Mouse (Mus musculus): ENCODE results near the gene Cfap61.

Cfap61 gene

DNA sequence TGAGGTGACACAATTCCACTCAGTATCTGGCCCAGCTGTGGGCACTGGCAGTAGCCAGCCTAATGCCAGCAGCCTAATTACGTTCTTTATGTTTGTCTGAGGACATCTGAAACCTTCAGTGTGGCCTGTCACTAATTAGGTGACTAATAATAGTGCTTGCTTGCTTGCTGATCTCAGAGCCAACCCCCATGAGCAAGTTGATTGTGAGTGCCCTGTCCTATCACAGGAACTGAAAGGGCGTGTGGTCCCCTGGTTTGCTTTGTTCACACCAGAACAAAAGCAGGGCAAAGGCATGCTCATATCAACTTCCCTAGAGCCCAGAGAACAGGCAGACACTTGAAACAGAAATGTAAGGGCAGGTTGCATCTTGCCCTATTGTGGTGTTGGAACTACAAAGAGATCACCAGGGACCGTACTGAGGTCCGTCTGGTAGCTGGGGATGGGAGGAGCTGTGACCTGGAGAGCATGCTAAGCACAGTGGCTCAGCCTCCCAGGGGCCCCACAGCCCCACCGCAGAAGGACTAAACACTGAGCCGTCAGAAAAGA lies 148.8 kb downstream of the Cfap61 start:
- no peak for DNase-seq (ENCODE audit: low read depth, low spot score)

GRCm38 (mm10) chr2:146087411-146087810 lies 152.8 kb downstream of the Cfap61 start:
- no peak for DNase-seq (ENCODE audit: low read depth, low spot score)

- DNase-seq (ENCODE audit: low read depth, low spot score) = no peak
Observed at GRCm38 (mm10) chr2:146089157-146089692, 154.6 kb downstream of the Cfap61 start.

GRCm38 (mm10) chr2:146097532-146097931 lies 162.9 kb downstream of the Cfap61 start:
- no peak for DNase-seq (ENCODE audit: low read depth, low spot score)

- no peak for DNase-seq (ENCODE audit: low read depth, low spot score)
Observed at GRCm38 (mm10) chr2:146098853-146099717, 164.5 kb downstream of the Cfap61 start.

DNA sequence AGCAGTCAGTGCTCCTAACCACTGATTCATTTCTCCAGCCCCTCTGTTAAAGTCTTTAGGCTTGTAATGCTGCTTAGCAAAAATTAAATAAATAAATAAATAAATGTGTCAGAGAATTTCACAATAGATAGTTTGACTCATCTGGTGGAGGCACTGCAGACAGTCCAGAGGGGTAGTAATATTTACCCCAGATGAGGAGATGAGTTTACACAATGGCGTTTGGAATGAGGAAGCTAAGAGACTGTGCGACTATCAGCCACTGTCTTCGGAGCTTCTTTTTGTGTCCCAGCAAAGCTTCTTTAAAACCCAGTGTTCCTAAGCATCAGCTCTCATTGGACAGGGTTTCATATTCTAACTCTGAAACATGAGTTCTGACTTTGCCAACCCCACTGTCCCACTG lies 165.3 kb downstream of the Cfap61 start:
- no peak for DNase-seq (ENCODE audit: low read depth, low spot score)

DNA sequence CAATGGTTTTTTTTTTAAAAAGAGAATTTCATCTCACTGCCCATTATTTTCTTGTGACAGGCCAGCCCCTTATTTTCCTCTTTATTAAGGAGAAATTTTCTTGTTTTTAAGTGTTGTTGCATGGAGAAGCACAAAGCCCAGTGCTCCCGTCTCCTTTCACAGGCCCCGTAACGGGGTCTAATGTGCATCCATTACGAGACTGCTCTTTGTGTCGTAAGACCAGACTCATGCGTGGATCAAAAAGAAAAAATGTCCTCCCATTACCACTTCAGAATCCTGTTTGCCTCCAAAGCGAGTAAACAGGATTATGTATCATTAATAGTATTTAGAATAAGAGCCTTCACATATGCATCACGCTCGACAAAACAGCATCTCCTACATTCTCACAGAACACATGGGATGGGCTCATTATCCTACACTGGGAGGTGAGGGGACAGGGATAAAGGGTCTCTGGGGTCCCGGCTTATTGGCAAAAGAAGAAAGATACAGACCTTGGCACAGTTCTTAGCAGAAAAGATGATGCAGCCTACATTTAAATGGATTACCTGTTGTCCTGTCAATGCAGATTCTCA lies 166.0 kb downstream of the Cfap61 start:
- DNase-seq (ENCODE audit: low read depth, low spot score) = no peak

DNA sequence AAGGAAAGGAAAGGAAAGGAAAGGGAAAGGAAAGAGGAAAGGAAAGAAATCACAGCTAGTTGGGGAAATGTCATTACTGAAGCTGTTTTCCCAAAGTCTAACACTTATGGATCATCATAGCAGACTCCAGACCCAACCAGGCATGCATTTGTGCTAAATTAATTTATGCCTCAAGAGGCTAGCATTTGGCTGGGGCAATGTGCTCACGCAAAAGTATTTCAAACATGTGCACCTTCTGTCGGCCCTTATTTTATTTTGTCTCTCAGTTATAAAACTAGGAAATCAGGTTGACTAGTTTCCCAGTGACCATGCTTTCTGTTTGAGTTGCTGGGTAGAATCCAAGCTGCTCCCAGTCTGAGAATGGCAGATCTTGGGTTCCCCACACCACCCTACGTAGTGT lies 168.0 kb downstream of the Cfap61 start:
- no peak for DNase-seq (ENCODE audit: low read depth, low spot score)

DNA sequence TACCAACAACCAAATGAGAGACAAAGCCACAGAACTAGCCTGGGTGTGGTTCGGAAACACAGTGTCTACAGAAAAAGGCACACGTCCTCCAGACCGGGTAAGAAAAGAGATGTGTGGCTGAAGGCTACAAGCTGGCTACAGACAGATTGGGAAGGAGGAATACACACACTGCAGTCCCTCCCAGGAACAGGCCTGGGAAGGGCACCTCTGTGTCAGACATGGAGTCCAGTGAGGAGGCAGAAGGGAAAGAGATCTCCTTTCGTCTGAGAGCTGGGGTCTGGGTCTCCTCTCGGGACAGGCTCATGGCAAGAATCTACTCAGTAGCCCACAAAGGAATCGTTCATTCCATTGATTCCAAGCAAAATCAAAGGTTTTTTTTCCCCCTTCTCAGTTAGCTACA lies 170.8 kb downstream of the Cfap61 start:
- DNase-seq (ENCODE audit: low read depth, low spot score) = no peak

DNA sequence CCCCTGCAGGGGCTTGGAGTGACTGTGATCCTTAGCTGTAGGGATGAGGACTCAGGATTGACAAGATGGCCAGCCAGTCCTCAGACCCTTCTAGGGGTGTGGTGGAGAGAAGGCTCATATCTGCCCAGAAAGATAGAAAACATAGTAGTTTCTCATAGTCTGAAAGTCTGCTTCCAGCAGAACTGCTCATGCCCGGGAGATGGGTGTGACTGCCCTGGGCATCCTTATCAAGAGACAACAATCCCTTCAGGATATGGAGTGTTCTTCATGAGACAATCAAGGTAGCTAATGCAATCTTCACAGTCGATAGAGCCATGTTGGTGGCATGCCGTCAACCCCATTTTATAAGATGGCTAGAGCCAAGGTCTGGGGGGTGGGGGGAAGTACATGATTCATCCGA lies 173.4 kb downstream of the Cfap61 start:
- no peak for DNase-seq (ENCODE audit: low read depth, low spot score)

DNA sequence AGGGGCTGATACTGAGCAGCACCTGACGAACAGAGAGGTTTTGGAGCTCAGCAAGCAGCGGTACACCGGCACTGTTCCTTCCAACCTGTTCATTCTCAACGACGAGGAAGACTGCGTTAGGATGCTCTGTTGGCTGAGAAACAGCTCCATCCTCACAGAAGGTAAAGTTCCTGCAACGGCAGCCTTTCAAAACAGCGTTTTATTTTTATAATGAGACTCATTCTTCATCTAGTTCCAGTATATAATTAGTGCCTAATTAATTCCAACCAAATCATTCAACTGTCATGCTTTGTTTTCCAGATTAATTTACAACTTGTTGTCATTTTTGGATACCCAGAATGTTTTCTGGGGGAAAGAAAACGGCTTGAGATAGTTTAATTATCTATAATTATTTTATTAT lies 175.3 kb downstream of the Cfap61 start:
- no peak for DNase-seq (ENCODE audit: low read depth, low spot score)

GRCm38 (mm10) chr2:146116282-146116681 lies 181.7 kb downstream of the Cfap61 start:
- no peak for DNase-seq (ENCODE audit: low read depth, low spot score)

DNA sequence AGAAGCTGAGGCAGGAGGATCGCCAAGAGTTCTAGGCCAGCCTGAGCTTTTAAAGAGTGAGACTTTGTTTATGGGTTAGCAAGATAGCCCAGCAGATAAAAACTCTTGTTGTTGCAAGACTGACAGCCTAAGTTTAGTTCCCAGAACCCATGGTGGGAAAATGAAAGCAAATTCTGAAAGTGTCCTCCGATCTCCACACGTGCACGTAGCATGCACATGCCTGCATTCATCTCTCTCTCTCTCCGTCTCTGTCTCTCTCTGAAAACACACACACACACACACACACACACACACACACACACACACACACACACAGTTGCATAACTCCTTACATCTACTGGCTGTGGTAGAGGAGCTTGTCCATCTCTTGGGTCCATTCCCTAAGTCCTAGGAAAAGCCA lies 182.1 kb downstream of the Cfap61 start:
- no peak for DNase-seq (ENCODE audit: low read depth, low spot score)

- no peak for DNase-seq (ENCODE audit: low read depth, low spot score)
Observed at GRCm38 (mm10) chr2:146117191-146117914, 182.8 kb downstream of the Cfap61 start.

- no peak for DNase-seq (ENCODE audit: low read depth, low spot score)
Observed at GRCm38 (mm10) chr2:146117915-146118403, 183.4 kb downstream of the Cfap61 start.

DNA sequence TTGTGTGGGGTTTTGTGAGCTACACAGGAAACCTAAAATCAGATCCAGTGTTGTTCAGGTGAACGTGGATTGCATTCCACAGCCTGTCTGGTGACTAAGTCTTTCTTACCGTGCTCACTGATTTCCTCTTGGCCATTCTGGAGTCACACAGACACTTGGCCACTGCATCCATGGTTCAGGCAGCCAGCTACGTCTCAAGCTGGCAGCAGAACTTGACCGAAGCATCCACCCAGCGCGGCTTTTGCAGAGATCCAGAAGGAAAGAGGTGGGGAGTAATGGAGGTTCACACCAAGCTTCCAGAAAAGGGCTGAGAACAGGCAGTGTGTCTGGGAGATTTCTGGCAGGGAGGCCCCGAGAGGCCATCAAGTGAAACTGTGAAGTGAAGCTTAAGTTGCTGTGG lies 187.0 kb downstream of the Cfap61 start:
- DNase-seq (ENCODE audit: low read depth, low spot score) = no peak

- no peak for DNase-seq (ENCODE audit: low read depth, low spot score)
Observed at GRCm38 (mm10) chr2:146125129-146125528, 190.5 kb downstream of the Cfap61 start.

DNA sequence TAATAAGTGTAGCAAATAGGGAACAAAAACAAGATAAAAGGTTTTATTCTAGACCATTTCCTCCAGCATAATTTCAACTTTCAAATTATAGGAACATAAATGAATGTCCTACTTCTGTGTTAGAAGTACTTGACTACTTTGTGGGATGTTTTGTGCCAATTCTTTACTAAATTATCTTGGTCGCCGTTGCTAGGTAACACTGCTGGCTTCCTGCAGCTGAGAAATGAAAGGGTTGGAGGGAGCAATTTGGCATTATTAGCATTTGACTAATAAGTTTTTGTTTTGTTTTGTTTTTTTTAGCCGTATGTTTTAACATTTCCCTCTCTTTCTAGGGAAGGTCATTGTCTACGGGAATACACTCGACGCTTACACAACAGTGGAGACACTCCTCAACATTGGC lies 194.0 kb downstream of the Cfap61 start:
- DNase-seq (ENCODE audit: low read depth, low spot score) = no peak

- DNase-seq (ENCODE audit: low read depth, low spot score) = no peak
Observed at GRCm38 (mm10) chr2:146130514-146130913, 195.9 kb downstream of the Cfap61 start.

DNA sequence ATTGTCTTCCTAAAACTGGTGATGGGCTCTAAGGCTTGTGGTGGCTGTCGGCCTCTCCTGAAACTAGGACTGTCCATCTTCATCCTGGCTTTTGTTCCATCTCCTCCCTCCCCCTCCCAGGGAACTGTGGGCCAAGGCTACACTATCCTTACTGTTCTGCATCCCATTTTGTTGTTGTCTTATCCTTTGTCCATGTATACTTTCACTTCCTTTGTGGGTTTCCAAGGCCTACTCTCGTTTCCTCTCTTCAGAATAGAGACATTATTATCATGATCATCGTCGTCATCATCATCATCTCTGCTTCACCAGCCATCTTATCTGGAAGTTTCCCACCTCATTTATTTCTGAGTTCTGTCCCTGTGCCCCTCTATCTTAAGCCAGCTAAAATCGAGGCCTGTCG lies 199.7 kb downstream of the Cfap61 start:
- no peak for DNase-seq (ENCODE audit: low read depth, low spot score)

DNA sequence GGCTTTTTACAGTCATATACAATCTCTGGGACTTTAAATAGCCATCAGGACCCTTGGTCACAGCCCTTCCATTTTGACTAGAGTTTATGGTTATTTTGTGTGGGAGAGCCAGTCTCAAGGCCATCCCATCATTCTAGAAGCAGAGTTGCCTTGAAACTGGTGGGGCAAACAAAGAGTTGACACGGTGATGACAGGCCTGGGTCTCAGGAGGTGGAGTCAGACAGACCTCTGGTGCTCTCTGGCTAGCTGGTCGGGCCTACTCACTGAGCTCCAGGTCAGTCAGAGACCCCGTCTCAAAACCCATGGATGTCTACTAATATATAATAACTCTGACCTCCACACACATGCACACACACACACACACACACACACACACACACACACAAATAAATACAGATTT lies 206.1 kb downstream of the Cfap61 start:
- no peak for DNase-seq (ENCODE audit: low read depth, low spot score)

DNA sequence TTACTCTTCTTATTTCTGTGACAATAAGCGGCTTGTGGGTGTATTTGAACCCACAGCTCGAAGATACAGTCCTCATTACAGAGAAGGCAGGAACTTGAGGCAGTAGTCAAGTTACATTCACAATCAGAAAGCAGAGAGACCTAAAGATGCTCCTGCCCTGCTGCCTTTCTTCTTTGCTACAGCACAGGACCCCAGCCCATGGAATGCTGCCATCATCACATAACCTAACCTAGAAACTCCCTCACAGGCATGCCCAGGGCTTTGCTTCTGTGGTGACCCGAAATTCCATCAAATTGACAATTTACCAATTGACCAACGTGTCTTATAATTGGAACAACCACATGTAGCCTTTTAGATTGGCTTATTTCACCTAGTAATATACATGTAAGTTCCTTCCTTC lies 212.7 kb downstream of the Cfap61 start:
- DNase-seq (ENCODE audit: low read depth, low spot score) = no peak

Data from retina, adult 2 months (tissue).